Mouse (Mus musculus): ENCODE measurements around the gene Calcoco1.

- no peak for TF ChIP-seq CTCF (IDR thresholded peaks at IDR 0.05; ENCODE audit: borderline replicate concordance, insufficient read depth, low read depth, low read length)
- no peak for TF ChIP-seq POLR2A (IDR thresholded peaks at IDR 0.05; ENCODE audit: borderline replicate concordance, insufficient read depth, low read length)
These were observed 24.1 kb upstream of the Calcoco1 start for GRCm38 (mm10) chr15:102746126-102746487.

All from cerebellum, adult 2 months (tissue).